Mouse (Mus musculus) hindbrain, embryonic 10.5 days (tissue): ENCODE measurements around the gene Spon2. TPM values are rescaled to one million over a fixed set of nuclear protein-coding genes. Genes with fewer than 3 reads are reported as not detected.

Source experiments
- DNase-seq: peaks from one replicate; pipeline ENCODE4 v3.0.0-alpha.2; 2017; ENCODE audit warnings: low spot score
- H3K27ac ChIP-seq: fragments of 300-500 bp; sonication (generic); 2 replicates; pipeline ENCODE4 v1.5.1; 2016; ENCODE audit warnings: mild to moderate bottlenecking, moderate library complexity
- H3K27me3 ChIP-seq: fragments of 300-500 bp; sonication (generic); 2 replicates; pipeline ENCODE4 v1.6.1; 2016; ENCODE audit warnings: mild to moderate bottlenecking; ENCODE audit not compliant: poor library complexity, insufficient read depth, severe bottlenecking
- H3K36me3 ChIP-seq: fragments of 300-500 bp; sonication (generic); 2 replicates; pipeline ENCODE4 v1.6.1; 2016; ENCODE audit warnings: mild to moderate bottlenecking, moderate library complexity
- H3K4me1 ChIP-seq: fragments of 300-500 bp; sonication (generic); replicated peaks from 2 replicates; pipeline ENCODE4 v1.6.1; 2016; ENCODE audit warnings: mild to moderate bottlenecking
- H3K4me3 ChIP-seq: fragments of 300-500 bp; sonication (generic); 2 replicates; pipeline ENCODE4 v1.5.1; 2016; ENCODE audit warnings: mild to moderate bottlenecking, moderate library complexity
- H3K9me3 ChIP-seq: fragments of 300-500 bp; sonication (generic); 2 replicates; pipeline ENCODE4 v1.6.1; 2016; ENCODE audit warnings: mild to moderate bottlenecking, moderate library complexity
- WGBS: fragments of 180-500 bp; shearing (Covaris S2); methylation state at CpG from one replicate; pipeline ENCODE4 v1.1.7; 2016; 5-methylcytosine and 5-hydroxymethylcytosine counted together
- polyA plus RNA-seq: library from polyadenylated mRNA; unstranded; fragments of >200 nt; fragmentation: Nextera tagmentation; extraction: Ambion mirVana; gene quantifications from 2 replicates; pipeline ENCODE4 v1.2.1, GENCODE M21; 2016

The Spon2 gene
- polyA plus RNA-seq, 1 experiment from 2014 or later = 4.6 TPM

DNA sequence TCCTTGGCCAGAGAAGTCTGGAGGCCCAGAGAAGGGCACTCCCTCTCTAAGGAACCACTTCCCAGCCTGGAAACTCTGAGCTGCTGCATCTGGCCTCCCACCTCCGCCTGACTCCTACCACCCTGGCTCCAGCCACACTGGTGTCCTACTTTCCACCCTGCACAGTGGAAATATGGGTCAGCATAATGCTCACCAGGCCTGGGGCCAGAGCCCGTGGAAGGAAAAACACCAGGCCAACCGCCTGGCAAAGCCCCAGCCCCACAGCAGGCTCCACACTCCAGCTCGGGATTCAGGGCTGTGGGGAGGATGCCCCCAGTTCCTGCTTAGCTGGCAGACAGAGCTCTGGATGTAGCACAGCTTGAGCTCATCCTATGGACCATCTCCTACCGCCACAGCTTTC is 10.2 kb upstream of the Spon2 start:
- H3K9me3 ChIP-seq = no peaks in the 10 kb centered on the region
- peaks cover 12% of the 10 kb centered on the region for H3K4me1 ChIP-seq
- WGBS = 77% methylated on average over 5 of the region's 5 CpGs
- H3K27ac ChIP-seq = peak overlapping the region; percentile 60; the same call in 1 of the 2 replicates
- DNase-seq = no peak
- no peak overlapping the region for H3K4me3 ChIP-seq
- H3K27me3 ChIP-seq = no peaks in the 10 kb centered on the region
- no peaks in the 10 kb centered on the region for H3K36me3 ChIP-seq

DNA sequence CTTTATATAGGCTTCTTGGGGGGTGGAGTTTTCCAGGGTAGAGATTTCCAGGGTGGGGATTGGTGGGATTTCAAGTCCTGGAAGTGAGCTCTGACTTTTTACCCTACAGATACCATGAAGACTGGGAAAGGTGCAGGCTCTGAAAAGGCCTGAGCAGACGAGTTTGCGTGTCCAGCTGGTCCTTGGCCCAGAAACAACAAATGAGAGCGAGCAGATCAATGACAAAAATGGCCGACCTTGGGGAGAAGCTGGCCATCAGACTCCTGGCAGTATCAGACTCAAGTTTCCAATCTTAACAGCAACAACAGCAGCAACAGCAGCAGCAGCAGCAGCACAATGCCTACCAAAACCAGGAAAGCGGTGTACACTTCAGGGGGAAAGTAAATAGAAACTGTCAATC is 7.4 kb upstream of the Spon2 start:
- no peaks in the 10 kb centered on the region for H3K36me3 ChIP-seq
- H3K4me3 ChIP-seq = no peak overlapping the region
- no peak for DNase-seq
- H3K27me3 ChIP-seq = no peaks in the 10 kb centered on the region
- peaks cover 31% of the 10 kb centered on the region for H3K4me1 ChIP-seq
- 89% methylated on average over 5 of the region's 5 CpGs for WGBS
- H3K27ac ChIP-seq = no peak overlapping the region
- H3K9me3 ChIP-seq = no peaks in the 10 kb centered on the region

DNA sequence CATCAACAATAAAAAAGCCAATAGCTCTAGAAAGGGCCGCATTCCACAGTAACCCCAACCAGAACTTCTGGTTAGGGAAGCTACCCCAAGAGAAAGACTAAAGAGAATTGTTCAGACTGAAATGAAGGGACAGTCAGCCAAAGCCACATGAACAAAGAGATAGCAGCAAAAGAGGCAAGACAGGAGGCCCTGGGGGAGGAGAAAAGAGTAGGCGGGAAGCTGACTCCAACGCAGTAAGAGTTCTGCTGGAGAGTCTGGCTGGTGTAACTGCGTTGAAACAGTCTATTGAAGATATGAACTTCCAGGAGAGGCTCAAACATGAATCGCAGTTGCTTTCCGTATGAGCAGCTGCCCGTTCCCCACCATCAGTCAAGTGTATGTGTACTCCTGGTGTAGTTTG is 6.2 kb upstream of the Spon2 start:
- no peak for DNase-seq
- H3K4me1 ChIP-seq = peaks cover 41% of the 10 kb centered on the region
- no peaks in the 10 kb centered on the region for H3K27me3 ChIP-seq
- H3K27ac ChIP-seq = no peak overlapping the region
- 76% methylated on average over 7 of the region's 7 CpGs for WGBS
- H3K36me3 ChIP-seq = no peaks in the 10 kb centered on the region
- H3K9me3 ChIP-seq = no peaks in the 10 kb centered on the region
- H3K4me3 ChIP-seq = no peak overlapping the region

DNA sequence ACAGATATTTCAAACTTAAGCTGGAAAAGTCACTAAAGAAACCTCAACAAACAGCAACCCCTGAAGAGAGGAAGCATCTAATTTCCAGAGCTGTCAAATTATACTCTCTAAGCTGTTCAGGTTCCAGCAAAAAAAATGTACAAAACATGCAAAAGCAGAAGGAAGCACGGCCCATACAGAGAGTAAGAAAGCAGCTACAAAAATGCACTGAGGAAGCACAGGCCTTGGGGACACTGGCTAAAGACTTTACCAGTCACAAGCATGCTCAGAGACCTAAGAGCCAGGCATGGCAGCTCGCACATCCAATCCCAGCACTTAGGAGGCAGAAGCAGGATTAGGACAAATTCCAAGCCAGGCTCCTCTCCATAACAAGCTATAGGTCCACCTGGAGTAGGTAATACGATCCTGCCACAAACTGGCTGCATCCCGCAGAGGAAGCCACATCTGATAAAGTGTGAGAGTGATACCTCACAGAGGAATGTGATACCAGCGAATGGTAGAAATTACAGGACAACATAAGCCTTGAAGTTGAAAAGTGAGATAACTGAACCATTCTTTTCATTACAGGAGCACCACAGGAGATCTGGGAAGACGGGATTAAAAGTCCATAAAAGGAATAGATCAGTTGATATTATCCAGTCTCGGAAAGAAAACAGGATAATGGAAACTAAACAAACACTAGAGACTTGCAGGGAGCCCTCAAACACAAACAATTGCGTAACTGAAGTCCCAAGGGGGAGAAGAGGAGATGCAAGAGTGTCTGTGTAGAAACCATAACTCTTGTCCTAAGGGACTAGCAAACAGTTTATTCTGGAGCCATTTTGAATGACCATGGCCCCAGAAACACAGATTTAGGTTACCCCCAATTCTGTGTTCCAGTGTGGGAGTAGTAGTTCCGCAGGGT is 4.8 kb upstream of the Spon2 start:
- no peak overlapping the region for H3K27ac ChIP-seq
- WGBS = 68% methylated on average over 9 of the region's 9 CpGs
- no peak overlapping the region for H3K4me3 ChIP-seq
- H3K4me1 ChIP-seq = peaks cover 49% of the 10 kb centered on the region
- no peaks in the 10 kb centered on the region for H3K27me3 ChIP-seq
- DNase-seq = no peak
- H3K36me3 ChIP-seq = no peaks in the 10 kb centered on the region
- no peaks in the 10 kb centered on the region for H3K9me3 ChIP-seq

DNA sequence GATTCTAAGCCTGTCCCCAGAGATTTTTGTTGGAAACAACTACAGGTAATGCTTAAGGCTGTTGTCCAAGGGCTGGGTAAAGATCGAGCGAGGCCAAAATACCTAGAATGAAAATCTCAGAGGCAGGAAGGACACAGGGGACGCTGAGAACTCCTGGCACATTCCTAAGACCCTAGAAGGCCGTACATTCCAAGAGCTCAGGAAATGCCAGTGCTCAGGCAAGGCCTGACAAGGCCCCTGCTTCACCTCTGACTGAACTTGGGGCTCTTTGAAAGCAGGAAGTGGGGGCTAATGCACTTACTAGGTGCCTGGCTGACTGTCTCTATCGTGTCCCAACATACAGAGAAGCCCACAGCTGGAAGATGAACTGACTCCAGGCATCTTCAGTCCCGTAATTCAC is 4.1 kb upstream of the Spon2 start:
- Histone ChIP-seq H3K9me3 (no peaks in the 10 kb centered on the region), H3K36me3 (no peaks in the 10 kb centered on the region), H3K27me3 (no peaks in the 10 kb centered on the region), H3K4me3 (no peak overlapping the region), H3K27ac (peak overlapping the region; percentile 45; the same call in 1 of the 2 replicates), H3K4me1 (peaks cover 55% of the 10 kb centered on the region)
- DNase-seq = peak; percentile 16
- 63% methylated on average over 6 of the region's 6 CpGs for WGBS

DNA sequence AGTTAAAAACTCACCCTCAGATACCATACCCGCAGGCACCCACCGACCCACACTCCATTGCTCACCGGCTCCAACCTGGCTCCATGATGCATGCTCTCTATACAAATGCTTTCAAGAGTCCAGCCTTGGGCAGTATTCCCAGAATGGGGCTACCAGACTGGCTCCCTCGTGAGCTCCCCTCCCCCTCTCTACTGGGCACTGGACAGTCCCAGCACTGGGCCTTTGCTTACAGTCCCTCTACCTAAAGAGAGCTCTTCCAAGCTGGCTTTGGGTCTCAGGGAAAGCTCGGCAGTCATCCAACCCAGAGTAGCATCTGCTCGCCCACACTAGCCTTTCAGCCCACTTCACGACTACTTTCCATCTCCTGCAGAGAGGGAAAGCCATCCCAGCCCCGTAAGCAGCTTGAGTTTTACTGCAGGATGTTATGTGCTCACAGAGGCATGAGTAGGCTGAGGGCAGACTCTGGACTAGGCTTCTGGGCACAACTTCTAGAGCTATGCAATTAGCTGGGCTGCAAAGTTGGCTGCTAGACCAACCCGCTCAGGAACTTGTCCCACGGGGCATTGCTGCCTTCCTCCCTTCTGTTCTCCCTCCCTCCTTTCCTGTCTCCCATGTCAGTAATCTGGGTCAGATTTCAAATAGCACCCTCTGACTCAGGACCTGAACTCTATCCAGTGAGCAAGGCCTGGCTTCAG is 2.2 kb upstream of the Spon2 start:
- Histone ChIP-seq H3K27ac (0 out of 2 replicates have a peak overlapping the region, but pooled peaks have one; percentile 2), H3K4me3 (no peak overlapping the region), H3K36me3 (no peaks in the 10 kb centered on the region), H3K27me3 (no peaks in the 10 kb centered on the region), H3K4me1 (peaks cover 65% of the 10 kb centered on the region), H3K9me3 (no peaks in the 10 kb centered on the region)
- 77% methylated on average over 10 of the region's 10 CpGs for WGBS
- no peak for DNase-seq

DNA sequence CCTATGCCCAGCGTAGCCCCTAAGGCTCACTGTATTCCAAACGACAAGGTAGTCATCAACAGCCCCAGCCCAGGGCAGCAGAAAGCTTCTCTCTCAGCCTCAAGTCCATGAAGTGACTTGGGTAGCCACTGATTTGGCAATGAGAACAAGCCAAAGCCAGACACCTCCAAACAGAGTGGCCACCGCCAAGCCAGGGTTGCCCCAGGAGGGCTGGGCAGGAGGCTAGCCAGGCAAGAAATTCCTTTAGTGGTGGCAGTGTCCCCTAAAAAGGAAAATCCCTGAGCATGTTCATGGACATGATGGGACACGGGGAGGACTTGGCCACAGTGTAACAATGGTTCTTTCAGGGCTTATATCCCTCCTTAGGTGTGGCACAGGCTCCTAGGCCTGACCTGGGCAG is 1.6 kb upstream of the Spon2 start:
- no peak for DNase-seq
- Histone ChIP-seq H3K27ac (no peak overlapping the region), H3K4me1 (peaks cover 65% of the 10 kb centered on the region), H3K27me3 (no peaks in the 10 kb centered on the region), H3K4me3 (no peak overlapping the region), H3K36me3 (no peaks in the 10 kb centered on the region), H3K9me3 (no peaks in the 10 kb centered on the region)
- 90% methylated on average over 4 of the region's 4 CpGs for WGBS

DNA sequence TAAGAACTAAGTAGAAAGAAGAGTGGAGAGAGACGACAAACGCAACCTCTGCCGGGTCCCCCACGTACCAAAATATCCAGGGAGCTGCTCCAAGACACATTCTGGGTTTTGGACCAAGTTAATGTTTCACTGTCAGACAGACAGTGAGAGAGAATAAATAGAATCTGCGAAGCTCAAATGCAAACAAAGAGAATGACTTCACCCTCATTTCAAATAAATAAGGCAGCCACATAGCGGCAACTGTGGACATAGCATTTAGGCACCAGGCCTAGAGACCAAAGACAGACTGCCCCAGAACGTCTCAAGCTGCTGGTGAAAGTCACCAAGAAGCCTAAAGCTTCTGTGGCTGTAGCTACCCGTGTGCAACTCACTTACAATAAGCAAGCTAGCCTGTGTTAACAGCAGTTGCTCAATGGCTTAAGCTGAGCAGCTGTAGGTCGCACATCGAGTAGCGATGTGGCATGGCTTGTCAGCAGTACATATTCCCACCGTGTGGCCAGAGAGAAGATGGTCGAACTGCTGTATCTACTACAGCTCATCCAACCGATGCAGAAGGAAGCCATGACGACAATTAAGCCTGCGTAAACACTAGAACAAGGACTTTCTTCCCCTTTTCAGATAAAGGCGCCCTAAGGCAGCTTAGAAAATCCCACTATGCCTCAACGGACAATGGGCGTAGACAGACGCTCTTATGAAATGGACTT is 643 bp upstream of the Spon2 start:
- Histone ChIP-seq H3K4me3 (no peak overlapping the region), H3K36me3 (no peaks in the 10 kb centered on the region), H3K27me3 (no peaks in the 10 kb centered on the region), H3K9me3 (no peaks in the 10 kb centered on the region), H3K27ac (peak overlapping the region; percentile 72), H3K4me1 (peaks cover 61% of the 10 kb centered on the region)
- WGBS = 80% methylated on average over 20 of the region's 20 CpGs
- no peak for DNase-seq

DNA sequence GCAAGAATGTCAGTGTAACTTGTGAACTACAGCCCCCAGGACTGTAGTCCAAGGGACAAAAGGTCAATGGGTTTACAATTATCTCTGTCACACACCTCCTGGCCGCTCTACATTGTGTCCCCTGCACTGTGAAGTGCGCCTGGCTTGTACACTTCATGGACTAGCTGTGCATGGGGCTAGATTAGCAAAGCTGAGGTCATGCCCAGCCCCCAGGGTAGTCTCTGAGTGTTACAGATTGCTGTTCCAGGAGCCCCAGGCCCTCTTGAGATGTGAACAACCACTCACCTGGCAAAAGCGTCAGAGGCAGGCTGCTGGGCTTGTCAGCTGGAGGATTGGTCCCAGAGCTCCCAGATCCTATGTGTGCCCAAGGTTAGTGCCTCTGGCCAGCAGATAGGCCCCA is 592 bp downstream of the Spon2 start:
- no peaks in the 10 kb centered on the region for H3K36me3 ChIP-seq
- 50% methylated on average over 3 of the region's 3 CpGs for WGBS
- peak overlapping the region; percentile 72 for H3K27ac ChIP-seq
- DNase-seq = no peak
- H3K4me1 ChIP-seq = peaks cover 57% of the 10 kb centered on the region
- H3K9me3 ChIP-seq = no peaks in the 10 kb centered on the region
- no peak overlapping the region for H3K4me3 ChIP-seq
- no peaks in the 10 kb centered on the region for H3K27me3 ChIP-seq

DNA sequence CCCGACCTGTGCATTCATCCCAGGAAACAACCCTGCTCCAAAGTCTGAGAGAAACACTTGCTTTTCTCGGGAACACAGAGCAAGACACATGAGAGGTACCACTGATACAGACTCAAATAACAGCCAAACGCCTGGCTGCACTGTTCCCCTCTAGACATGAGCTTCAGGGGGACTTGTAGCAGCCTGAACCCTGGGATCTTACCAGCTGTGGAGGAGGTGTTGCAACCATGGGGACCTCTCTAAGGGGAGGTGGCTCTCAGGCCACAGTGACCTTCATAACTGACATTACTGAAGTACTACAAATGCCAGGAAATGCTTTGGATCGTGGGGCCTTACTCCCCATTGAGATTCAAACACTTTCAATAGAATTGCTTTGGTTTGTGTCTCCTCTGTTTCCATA is 3.5 kb downstream of the Spon2 start:
- no peaks in the 10 kb centered on the region for H3K36me3 ChIP-seq
- no peaks in the 10 kb centered on the region for H3K9me3 ChIP-seq
- no peak overlapping the region for H3K27ac ChIP-seq
- H3K4me1 ChIP-seq = peaks cover 34% of the 10 kb centered on the region
- WGBS = 79% methylated on average over 4 of the region's 4 CpGs
- DNase-seq = no peak
- no peaks in the 10 kb centered on the region for H3K27me3 ChIP-seq
- H3K4me3 ChIP-seq = no peak overlapping the region

DNA sequence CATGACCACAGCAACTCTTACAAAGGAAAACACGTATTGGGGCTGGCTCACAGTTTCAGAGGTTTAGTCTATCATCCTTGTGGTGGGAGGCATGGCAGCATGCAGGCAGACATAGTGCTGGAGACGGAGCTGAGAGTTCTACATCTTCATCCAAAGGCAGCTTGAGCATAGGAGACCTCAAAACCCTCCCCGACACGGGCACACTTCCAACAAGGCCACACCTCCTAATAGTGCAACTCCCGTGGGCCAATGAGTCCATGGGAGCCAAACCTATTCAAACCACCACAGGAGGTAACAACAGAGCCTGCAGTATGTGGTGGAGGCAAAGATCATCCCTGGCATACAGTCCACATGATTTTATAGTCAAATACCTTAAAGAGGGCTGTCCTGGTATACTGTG is 7.0 kb downstream of the Spon2 start:
- 83% methylated on average over 5 of the region's 5 CpGs for WGBS
- H3K4me1 ChIP-seq = 0 out of 2 replicates have a peak, but pooled peaks cover 2% of the 10 kb centered on the region
- no peak for DNase-seq

DNA sequence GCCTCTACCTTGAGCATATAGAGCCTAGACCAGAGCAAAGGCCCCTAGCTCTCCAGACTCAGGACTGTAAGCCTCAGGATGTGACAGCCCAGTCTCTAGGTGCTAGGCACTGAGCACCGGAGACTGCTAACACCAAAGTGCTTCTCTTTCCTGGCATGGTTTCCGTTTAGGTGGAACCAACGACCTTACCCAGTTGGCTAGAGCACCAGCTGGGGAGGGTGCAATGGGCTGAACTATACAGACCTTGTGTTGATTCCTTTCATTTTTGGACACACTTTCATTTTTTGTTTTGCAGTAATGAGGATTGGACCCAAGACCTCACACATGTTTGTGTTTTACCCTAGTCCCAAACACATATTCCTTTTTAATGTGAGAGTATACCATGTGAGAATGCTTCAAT is 7.7 kb downstream of the Spon2 start:
- Histone ChIP-seq H3K4me1 (0 out of 2 replicates have a peak, but pooled peaks cover 2% of the 10 kb centered on the region), H3K36me3 (no peaks in the 10 kb centered on the region), H3K9me3 (no peaks in the 10 kb centered on the region), H3K4me3 (no peak overlapping the region), H3K27me3 (no peaks in the 10 kb centered on the region), H3K27ac (no peak overlapping the region)
- DNase-seq = no peak
- WGBS = 90% methylated on average over 3 of the region's 3 CpGs

More for the DNA sequence above, 7.0 kb downstream of the Spon2 start:
- no peaks in the 10 kb centered on the region for H3K9me3 ChIP-seq
- H3K27me3 ChIP-seq = no peaks in the 10 kb centered on the region
- no peaks in the 10 kb centered on the region for H3K36me3 ChIP-seq
- H3K27ac ChIP-seq = no peak overlapping the region
- H3K4me3 ChIP-seq = no peak overlapping the region
